8 mouse cellular contexts compared by ENCODE assay signal in genomic region chr11:86920111-86921080, GRCm38 (mm10).
DNase-seq lines count a peak whose midpoint lies in the region; ATAC-seq lines count a peak whose summit lies in the region.

No protein-coding gene starts in this region.

- H3K9ac ChIP-seq in embryonic facial prominence, embryonic 14.5 days (ENCODE audit: low read depth, low read length), result no peak overlapping the region
- H3K9ac ChIP-seq in limb, embryonic 15.5 days, result no peak overlapping the region

- H3K36me3 ChIP-seq in embryonic facial prominence, embryonic 14.5 days (ENCODE audit: control insufficient read depth, insufficient read depth, low read length), result no peaks in the 10 kb centered on the region
- H3K36me3 ChIP-seq in limb, embryonic 15.5 days, result no peaks in the 10 kb centered on the region

- no peak overlapping the region for H3K4me2 ChIP-seq in embryonic facial prominence, embryonic 14.5 days (ENCODE audit: low read depth, low read length)
- no peak overlapping the region for H3K4me2 ChIP-seq in limb, embryonic 15.5 days

- no peaks in the 10 kb centered on the region for H3K9me3 ChIP-seq in embryonic facial prominence, embryonic 14.5 days (ENCODE audit: control insufficient read depth, low read length)
- H3K9me3 ChIP-seq in limb, embryonic 15.5 days, result no peaks in the 10 kb centered on the region

- no peak overlapping the region for H3K4me3 ChIP-seq in embryonic facial prominence, embryonic 14.5 days (ENCODE audit: low read depth, low read length)
- H3K4me3 ChIP-seq in limb, embryonic 15.5 days, result no peak overlapping the region

- H3K4me1 ChIP-seq in embryonic facial prominence, embryonic 14.5 days (ENCODE audit: control insufficient read depth, insufficient read depth, low read length), result 0 out of 2 replicates have a peak, but pooled peaks cover 7% of the 10 kb centered on the region
- peaks cover 9% of the 10 kb centered on the region for H3K4me1 ChIP-seq in limb, embryonic 15.5 days

- intact Hi-C loops in heart, postnatal 14 days (cut with DNase I), result loop anchor here (2.0 kb wide), 1 partner anchor 72 kb away; the partner anchor contains the start of gene Ypel2

- no peak for ATAC-seq in embryonic facial prominence, embryonic 14.5 days (ENCODE audit: low read depth)
- 0 out of 2 replicates have a peak, but pooled peaks have one; percentile 36 for ATAC-seq in limb, embryonic 15.5 days (ENCODE audit: insufficient number of reproducible peaks, low FRiP score, low TSS enrichment, low read depth)

- H3K27ac ChIP-seq in embryonic facial prominence, embryonic 14.5 days (replicated peaks; ENCODE audit: low read depth, low read length), result peak overlapping the region; percentile 44; the same call in 1 of the 2 replicates
- peak overlapping the region; percentile 38 for H3K27ac ChIP-seq in limb, embryonic 15.5 days

- 56% methylated on average over 20 of the region's 20 CpGs for WGBS in embryonic facial prominence, embryonic 14.5 days
- 58% methylated on average over 20 of the region's 20 CpGs for WGBS in limb, embryonic 15.5 days

- H3K27me3 ChIP-seq in embryonic facial prominence, embryonic 14.5 days (replicated peaks; ENCODE audit: control insufficient read depth, insufficient read depth, low read length), result no peaks in the 10 kb centered on the region
- H3K27me3 ChIP-seq in limb, embryonic 15.5 days, result no peaks in the 10 kb centered on the region

- peak; percentile 41 for DNase-seq in MN1 (ENCODE audit: low spot score)
- DNase-seq in adrenal gland, adult 8-10 months, result peak; percentile 78
- DNase-seq in embryonic facial prominence, embryonic 14.5 days (ENCODE audit: low spot score), result peak; percentile 46
- peak; percentile 66 to 69 for DNase-seq in heart, postnatal 14 days
- DNase-seq in neural tube, embryonic 10.5 days (ENCODE audit: extremely low spot score, low spot score), result peak; percentile 16
- DNase-seq in thymus, postnatal 4 days, result no peak
- no peak for DNase-seq in layer of hippocampus, postnatal 14 days (ENCODE audit: low spot score in 2 of 2)

Comparison
In these comparisons a context has a peak if more than half of its experiments do, and no peak if none do; other contexts are left out.
1. DNase-seq: peak in MN1 (single experiment), adrenal gland, adult 8-10 months (single experiment), embryonic facial prominence, embryonic 14.5 days (single experiment), heart, postnatal 14 days (2 of 2) and neural tube, embryonic 10.5 days (single experiment); none in thymus, postnatal 4 days (single experiment) and layer of hippocampus, postnatal 14 days (0 of 2).